Mouse (Mus musculus) cerebellum, postnatal 4 days (tissue): ENCODE measurements around the gene Mamdc4.
A peak's percentile ranks its signal among the peaks of the same experiment; 100 is the strongest.
"Not testable (repeated sequence)": the region's sequence is repeated elsewhere in the genome, so short reads cannot be mapped to it uniquely, and the experiment has no call there.

ENCODE experiments used
- DNase-seq, 2 experiments: peaks; one replicate each; pipeline ENCODE4 v3.0.0; 2022; ENCODE audit warnings: low spot score in 2 of 2, mixed read lengths in 1 of 2

The Mamdc4 gene

GRCm38 (mm10) chr2:25560551-25560950, 14.1 kb downstream of the Mamdc4 start:
- no peak for DNase-seq

DNA sequence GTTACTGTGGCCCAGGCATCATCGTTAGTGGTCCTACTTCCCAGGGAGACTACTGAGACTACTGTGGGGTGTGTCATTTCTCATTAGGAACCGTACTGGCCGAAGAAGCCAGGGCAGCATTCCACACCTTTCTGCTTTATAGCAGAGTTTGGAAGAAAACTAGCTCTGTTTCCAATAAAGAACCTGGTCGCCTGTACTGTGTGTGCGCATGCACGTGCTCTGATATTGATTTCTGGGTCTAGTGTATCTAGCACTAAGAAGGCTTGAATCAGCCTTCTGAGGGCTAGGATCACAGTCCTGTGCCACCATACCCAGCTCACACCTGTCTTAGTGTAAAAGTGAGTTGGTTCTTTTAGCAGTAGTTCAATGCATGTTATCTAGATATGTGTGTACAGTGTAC, 15.9 kb downstream of the Mamdc4 start:
- DNase-seq = no peak

DNA sequence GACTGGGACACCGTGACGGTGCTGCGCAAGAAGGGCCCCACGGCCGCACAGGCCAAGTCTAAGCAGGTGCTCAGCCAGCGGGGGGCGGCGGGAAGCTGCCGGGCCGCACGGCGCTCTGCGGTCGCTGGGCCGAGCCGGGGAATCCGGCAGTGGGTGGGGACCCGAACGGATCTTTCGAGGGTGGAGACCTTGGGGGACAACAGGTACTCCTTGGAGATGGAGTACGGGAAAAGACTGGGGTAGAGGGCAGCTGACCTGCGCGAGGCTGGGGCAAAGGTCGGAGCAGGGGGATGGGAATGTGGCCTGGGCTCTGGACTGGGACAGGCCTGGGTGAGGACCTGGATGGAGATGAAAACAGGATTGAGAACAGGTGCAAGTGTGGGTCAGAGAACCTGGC, 16.7 kb downstream of the Mamdc4 start:
- DNase-seq = no peak

GRCm38 (mm10) chr2:25557221-25557963, 17.3 kb downstream of the Mamdc4 start, which contains the start of gene Edf1:
TSS of gene Edf1 (plus strand) at chr2:25557847.
- DNase-seq = peak; percentile 84 to 93

- DNase-seq = no peak
These were observed 18.3 kb downstream of the Mamdc4 start for GRCm38 (mm10) chr2:25556296-25556695.

GRCm38 (mm10) chr2:25555479-25555878, 19.2 kb downstream of the Mamdc4 start:
- not testable (repeated sequence) for DNase-seq

DNA sequence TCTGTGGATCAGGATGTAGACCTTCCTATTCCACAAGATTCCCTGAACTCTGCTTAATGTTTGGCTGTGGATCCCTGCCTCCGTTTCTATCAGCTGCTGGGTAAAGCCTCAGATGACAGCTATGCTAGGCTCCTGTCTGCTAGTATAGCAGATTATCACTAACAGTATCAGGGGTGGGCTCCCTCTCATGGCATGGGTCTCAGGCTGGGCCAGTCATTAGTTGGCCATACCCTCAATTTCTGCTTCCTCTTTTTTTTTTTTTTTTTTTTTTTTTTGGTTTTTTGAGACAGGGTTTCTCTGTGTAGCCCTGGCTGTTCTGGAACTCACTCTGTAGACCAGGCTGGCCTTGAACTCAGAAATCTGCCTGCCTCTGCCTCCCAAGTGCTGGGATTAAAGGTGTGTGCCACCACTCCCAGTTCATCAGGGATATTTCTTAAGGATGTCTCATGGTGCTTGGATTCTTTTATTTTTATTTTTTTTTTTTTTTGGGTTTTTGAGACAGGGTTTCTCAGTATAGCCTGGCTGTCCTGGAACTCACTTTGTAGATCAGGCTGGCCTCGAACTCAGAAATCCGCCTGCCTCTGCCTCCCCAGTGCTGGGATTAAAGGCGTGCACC, 21.4 kb downstream of the Mamdc4 start:
- not testable (repeated sequence) for DNase-seq

- peak in 1 of 2 experiments; percentile 42 for DNase-seq
These were observed 23.5 kb downstream of the Mamdc4 start for GRCm38 (mm10) chr2:25551186-25551585.

GRCm38 (mm10) chr2:25549021-25549991, 25.3 kb downstream of the Mamdc4 start:
- no peak for DNase-seq

DNA sequence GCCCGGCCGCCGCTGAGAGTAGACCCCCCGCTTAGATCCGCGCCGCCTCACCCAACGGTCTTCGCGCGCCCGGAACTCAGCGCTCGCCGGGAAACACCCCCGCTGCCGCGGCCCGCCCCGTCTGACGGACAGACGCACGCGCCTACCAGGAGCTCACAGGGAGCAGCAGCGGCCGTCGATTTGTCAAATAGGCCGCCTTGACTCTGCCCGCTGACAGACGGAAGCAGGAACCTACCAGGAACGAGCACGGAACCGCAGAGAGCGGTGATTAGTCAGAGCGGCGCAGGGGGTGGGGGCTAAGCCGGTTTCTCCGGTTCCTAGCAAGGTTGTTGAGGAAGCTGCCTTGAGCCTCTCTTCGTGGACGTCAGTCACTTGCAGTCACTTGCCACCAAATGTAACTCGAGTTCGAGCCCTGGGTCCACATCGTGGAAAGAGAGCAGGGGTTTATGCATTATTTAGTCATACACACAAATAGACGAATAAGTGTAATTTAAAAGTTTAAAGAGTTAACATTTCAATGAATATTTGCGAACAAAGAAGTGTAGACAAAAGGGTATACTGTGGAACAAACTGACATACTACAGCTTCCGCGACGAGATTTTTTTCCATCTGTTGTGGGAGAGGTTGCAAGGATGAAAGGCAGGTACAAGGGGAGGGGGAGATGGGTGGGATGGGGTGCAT, 27.7 kb downstream of the Mamdc4 start, which contains the start of gene Traf2:
Gene Traf2, minus strand, starts transcription at position 130 of the 681 bp plus-strand sequence.
- DNase-seq = peak; percentile 96 to 99

DNA sequence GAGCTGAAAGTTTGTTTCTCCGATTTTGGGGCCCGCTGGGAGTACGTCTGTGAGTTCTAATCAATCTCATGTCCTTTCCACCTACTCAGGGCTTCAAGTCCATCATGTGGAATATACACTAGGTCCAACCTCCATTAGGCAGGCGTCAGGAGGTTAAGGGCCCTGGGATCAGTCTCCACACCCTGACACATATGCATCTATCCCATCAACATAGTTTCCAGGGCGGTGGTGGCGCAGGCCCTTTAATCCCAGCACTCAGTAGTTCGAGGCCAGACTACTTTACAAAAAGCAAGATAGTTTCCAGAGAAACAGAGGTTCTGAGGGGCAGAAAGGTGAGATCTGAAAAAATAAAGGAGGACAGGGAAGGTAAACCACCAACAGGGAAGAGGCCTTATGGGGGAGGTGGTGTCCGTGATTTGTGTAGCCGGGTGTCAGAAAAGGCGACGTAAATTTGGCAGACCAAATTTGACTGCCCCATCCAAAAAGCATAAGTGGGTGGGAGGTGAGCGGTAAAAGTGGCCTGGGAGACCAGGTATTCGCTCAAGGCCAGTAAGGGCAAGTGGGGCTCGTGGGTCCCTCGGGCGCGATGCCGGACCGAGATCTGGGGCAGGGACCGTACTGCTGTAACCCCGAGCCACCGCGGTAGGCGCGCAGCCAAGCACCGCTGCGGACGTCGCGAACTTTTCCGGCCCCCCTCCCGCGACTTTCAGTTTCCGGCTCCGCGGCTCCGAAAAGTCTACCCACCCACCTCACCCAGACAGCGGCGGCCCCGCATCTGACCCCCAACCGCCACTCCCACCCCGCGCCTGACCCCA, 28.4 kb downstream of the Mamdc4 start:
- DNase-seq = no peak

- no peak for DNase-seq
These were observed 32.8 kb downstream of the Mamdc4 start for GRCm38 (mm10) chr2:25541644-25542367.

DNA sequence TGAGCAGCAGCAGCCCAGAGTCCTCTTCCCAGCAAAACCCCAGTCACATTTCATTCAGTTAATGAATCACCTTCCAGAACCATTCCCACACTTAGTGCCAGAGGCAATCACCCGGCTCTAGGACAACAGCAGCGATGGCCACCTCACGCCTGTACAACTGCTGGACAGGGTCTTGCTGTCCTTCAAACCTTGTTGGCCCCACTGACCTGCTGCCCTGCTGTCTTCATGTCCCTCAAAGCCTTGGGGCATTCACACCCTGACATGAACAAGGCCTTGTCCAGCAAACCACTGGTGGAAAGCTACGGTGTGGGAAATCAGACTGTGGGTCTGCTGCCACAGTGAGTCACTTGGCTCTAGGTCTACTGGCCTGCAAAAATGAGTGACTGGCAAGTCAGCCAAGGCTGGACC, 34.1 kb downstream of the Mamdc4 start:
- DNase-seq = no peak

DNA sequence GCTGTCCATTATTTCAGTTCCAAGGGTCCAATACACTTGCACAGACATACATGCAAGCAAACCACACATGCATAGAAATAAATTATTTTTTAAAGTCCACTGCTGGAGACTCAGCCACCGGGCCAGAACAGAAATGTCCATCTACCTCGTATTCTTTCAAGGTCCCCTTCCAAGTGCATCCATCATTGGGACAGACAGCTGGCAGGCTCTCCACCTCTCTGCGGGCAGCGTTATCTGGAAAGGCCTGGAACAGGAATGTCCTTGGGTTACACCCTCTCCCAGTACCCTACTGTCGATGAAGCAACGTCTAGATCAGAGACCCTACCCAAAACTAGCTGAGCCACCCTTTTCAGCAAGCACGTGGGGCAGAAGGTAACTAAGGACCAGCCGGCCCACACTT, 38.1 kb downstream of the Mamdc4 start:
- no peak for DNase-seq

- DNase-seq = no peak
These were observed 39.8 kb downstream of the Mamdc4 start for GRCm38 (mm10) chr2:25534866-25535182.

GRCm38 (mm10) chr2:25534178-25534865, 40.3 kb downstream of the Mamdc4 start:
- peak in 1 of 2 experiments; percentile 32 for DNase-seq

GRCm38 (mm10) chr2:25533707-25534106, 40.9 kb downstream of the Mamdc4 start:
- DNase-seq = no peak

- DNase-seq = no peak
These were observed 47.9 kb downstream of the Mamdc4 start for GRCm38 (mm10) chr2:25526510-25527302.
